Mouse (Mus musculus) bone marrow, adult 2 months (tissue): ENCODE measurements around the gene Acadsb.

Experiments
- CTCF ChIP-seq: fragments of 200-500 bp; IDR thresholded peaks from 2 replicates; pipeline ENCODE4 v1.5.1; 2011; ENCODE audit warnings: low read length, control low read depth; ENCODE audit not compliant: control insufficient read depth, insufficient read depth
- POLR2A ChIP-seq: fragments of 200-500 bp; IDR thresholded peaks from 2 replicates; pipeline ENCODE4 v1.6.1; 2011; ENCODE audit warnings: low read depth, mild to moderate bottlenecking, control low read depth, low read length, borderline replicate concordance; ENCODE audit not compliant: control insufficient read depth

DNA sequence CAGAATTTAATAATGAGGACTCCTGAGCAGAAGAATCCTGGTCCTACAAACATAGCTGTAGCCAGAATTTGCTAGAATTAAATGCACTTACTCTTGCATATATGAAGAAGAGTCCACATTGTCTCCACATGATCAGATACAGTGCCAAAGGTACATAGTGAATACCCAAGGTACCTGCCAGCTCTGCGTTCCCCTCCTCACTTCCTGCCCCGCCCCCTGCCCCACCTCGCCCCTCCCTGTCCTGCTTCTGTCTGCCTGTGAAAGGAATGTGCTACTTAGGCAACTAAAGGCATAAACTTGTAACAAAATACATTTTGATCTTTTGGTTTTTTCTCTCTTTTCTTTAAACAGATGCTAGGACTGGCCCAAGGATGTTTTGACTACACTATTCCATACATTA lies 26.6 kb downstream of the Acadsb start:
- TF ChIP-seq CTCF (no peak), POLR2A (no peak)
